Comparison of ENCODE assay signal across 8 mouse cellular contexts in genomic region chr10:75860746-75861145, GRCm38 (mm10). TPM values are rescaled to one million over a fixed set of nuclear protein-coding genes. Genes with fewer than 3 reads are reported as not detected.
DNase-seq lines count a peak whose midpoint lies in the region; ATAC-seq lines count a peak whose summit lies in the region.

No protein-coding gene starts in this region.

- peak; percentile 41 for DNase-seq in left cerebral cortex, postnatal 4 days
- DNase-seq in left cerebral cortex, postnatal 36 days (ENCODE audit: low spot score in 2 of 2) = no peak
- peak; percentile 33 to 45 for DNase-seq in cerebellum, postnatal 25 days
- DNase-seq in lung, postnatal 10 days = peak; percentile 34
- no peak for DNase-seq in thymus, adult 18-20 months
- no peak for DNase-seq in thymus, postnatal 10 days (ENCODE audit: low spot score in 2 of 2)
- no peak for DNase-seq in left cerebral cortex, postnatal 14 days (ENCODE audit: low spot score in 2 of 2)

- H3K4me2 ChIP-seq in heart, embryonic 16.5 days (ENCODE audit: low read depth, low read length) = peak overlapping the region; percentile 83

- ATAC-seq in heart, embryonic 16.5 days (replicated peaks; ENCODE audit: extremely low read depth, insufficient read depth, low FRiP score) = peak; percentile 38; the same call in 1 of the 2 replicates

- 24% methylated on average over 7 of the region's 7 CpGs for WGBS in heart, embryonic 16.5 days

- intact Hi-C loops in left cerebral cortex, postnatal 4 days (cut with DNase I) = no loop called here
- intact Hi-C loops in left cerebral cortex, postnatal 36 days (cut with DNase I) = no loop called here
- intact Hi-C loops in left cerebral cortex, postnatal 14 days (cut with DNase I) = no loop called here

- no peak overlapping the region for H3K4me3 ChIP-seq in heart, embryonic 16.5 days (ENCODE audit: low read length)

- peak overlapping the region; percentile 84 for H3K9ac ChIP-seq in heart, embryonic 16.5 days (ENCODE audit: low read length)

- H3K27me3 ChIP-seq in heart, embryonic 16.5 days (ENCODE audit: control insufficient read depth, insufficient read depth, low read length) = no peaks in the 10 kb centered on the region

- H3K27ac ChIP-seq in heart, embryonic 16.5 days (ENCODE audit: low read length) = peak overlapping the region; percentile 93

- H3K9me3 ChIP-seq in heart, embryonic 16.5 days (replicated peaks; ENCODE audit: control insufficient read depth, low read length) = no peaks in the 10 kb centered on the region

- peaks cover 14% of the 10 kb centered on the region for H3K36me3 ChIP-seq in heart, embryonic 16.5 days (ENCODE audit: control insufficient read depth, insufficient read depth)

- H3K4me1 ChIP-seq in heart, embryonic 16.5 days (ENCODE audit: control insufficient read depth, insufficient read depth, low read length) = peaks cover 26% of the 10 kb centered on the region

RNA-seq across cellular contexts. Expression of gene Mif, which starts 0.7 kb away (rescaled TPM):
- 100 to 1,000 TPM; 844 to 864 TPM for total RNA-seq in left cerebral cortex, postnatal 4 days (2021)
- 100 to 1,000 TPM; 506 to 546 TPM for total RNA-seq in left cerebral cortex, postnatal 36 days (2021)
- polyA plus RNA-seq in heart, embryonic 16.5 days (2015; fragmentation: Nextera tagmentation; extraction: Ambion mirVana) = 1,867 and 2,124 TPM in 2 replicates
- 100 to 1,000 TPM; 690 to 714 TPM for total RNA-seq in left cerebral cortex, postnatal 14 days (2021)

RNA-seq across cellular contexts. Expression of gene Gstt2, which starts 23.5 kb away (rescaled TPM):
- 1 to 10 TPM; 3.6 to 4.3 TPM for total RNA-seq in left cerebral cortex, postnatal 4 days (2021)
- total RNA-seq in left cerebral cortex, postnatal 36 days (2021) = 1 to 10 TPM; 4.8 to 5.0 TPM
- polyA plus RNA-seq in heart, embryonic 16.5 days (2015; fragmentation: Nextera tagmentation; extraction: Ambion mirVana) = 15.5 and 16.2 TPM in 2 replicates
- 1 to 10 TPM; 4.1 to 4.5 TPM for total RNA-seq in left cerebral cortex, postnatal 14 days (2021)

RNA-seq across cellular contexts. Expression of gene Derl3, which starts 32.5 kb away (rescaled TPM):
- 1 to 10 TPM; 2.1 to 2.7 TPM for total RNA-seq in left cerebral cortex, postnatal 4 days (2021)
- 1 to 10 TPM; 3.3 to 3.8 TPM for total RNA-seq in left cerebral cortex, postnatal 36 days (2021)
- polyA plus RNA-seq in heart, embryonic 16.5 days (2015; fragmentation: Nextera tagmentation; extraction: Ambion mirVana) = 1.2 and 1.6 TPM in 2 replicates
- 1 to 10 TPM; 1.9 to 2.6 TPM for total RNA-seq in left cerebral cortex, postnatal 14 days (2021)

RNA-seq across cellular contexts. Expression of gene Gstt4, which starts 38.4 kb away (rescaled TPM):
- total RNA-seq in left cerebral cortex, postnatal 4 days (2021) = not detected
- not detected for total RNA-seq in left cerebral cortex, postnatal 36 days (2021)
- polyA plus RNA-seq in heart, embryonic 16.5 days (2015; fragmentation: Nextera tagmentation; extraction: Ambion mirVana) = not detected in 2 replicates
- not detected for total RNA-seq in left cerebral cortex, postnatal 14 days (2021)

Comparison
In these comparisons a context has a peak if more than half of its experiments do, and no peak if none do; other contexts are left out.
1. DNase-seq: peak in left cerebral cortex, postnatal 4 days (single experiment), cerebellum, postnatal 25 days (2 of 2) and lung, postnatal 10 days (single experiment); none in left cerebral cortex, postnatal 36 days (0 of 2), thymus, adult 18-20 months (0 of 2), thymus, postnatal 10 days (0 of 2) and left cerebral cortex, postnatal 14 days (0 of 2).